Mouse (Mus musculus) leukemia stem cell, adult 10-12 weeks (primary cell): ENCODE data around the gene Nln. TPM values are rescaled to one million over a fixed set of nuclear protein-coding genes. Genes with fewer than 3 reads are reported as not detected.

Source experiments
- polyA plus RNA-seq: library from polyadenylated mRNA; stranded (reverse); fragments of >175 nt; gene quantifications from 2 replicates; pipeline ENCODE4 v1.2.3, GENCODE M21; 2012; ENCODE audit warnings: low replicate concordance

Nln gene
- polyA plus RNA-seq, result 9.3 and 12.6 TPM in 2 replicates

GRCm38 (mm10) chr13:104109288-104109815 lies at the start of gene Nln, which contains the start of gene Sgtb:
Gene Nln, minus strand, starts transcription at chr13:104109614.
Gene Sgtb, plus strand, starts transcription at chr13:104109741.

Other genes starting within 250 kb of the Nln start
- gene Erbin, start 189.1 kb downstream of the Nln start, polyA plus RNA-seq, result 5.0 and 7.4 TPM in 2 replicates
- 0.40 TPM in 1 of 2 replicates, not detected in the other for gene Sgtb, start 127 bp upstream of the Nln start, polyA plus RNA-seq
- gene Trappc13, start 68.9 kb upstream of the Nln start, polyA plus RNA-seq, result 0.57 and 1.9 TPM in 2 replicates
- gene Trim23, start 69.2 kb upstream of the Nln start, polyA plus RNA-seq, result 0.26 and 1.3 TPM in 2 replicates
- 0.73 TPM in 1 of 2 replicates, not detected in the other for gene Cenpk, start 119.0 kb upstream of the Nln start, polyA plus RNA-seq
- 0.89 and 2.4 TPM in 2 replicates for gene Ppwd1, start 119.2 kb upstream of the Nln start, polyA plus RNA-seq
- 0.10 and 0.43 TPM in 2 replicates for gene Adamts6, start 178.2 kb upstream of the Nln start, polyA plus RNA-seq